Mouse (Mus musculus) megakaryocyte, embryonic 14.5 days (primary cell): ENCODE measurements around the gene Ptprg. TPM values are rescaled to one million over a fixed set of nuclear protein-coding genes. Genes with fewer than 3 reads are reported as not detected.
A peak's percentile ranks its signal among the peaks of the same experiment; 100 is the strongest.

Experiments
- H3K27me3 ChIP-seq: replicated peaks from 2 replicates; pipeline ENCODE3; 2012; ENCODE audit warnings: inconsistent platforms
- H3K36me3 ChIP-seq: replicated peaks from 2 replicates; pipeline ENCODE3; 2012; ENCODE audit warnings: low read length, inconsistent platforms, mixed read lengths
- H3K4me1 ChIP-seq: 2 replicates; pipeline ENCODE4 v1.6.1; 2012; ENCODE audit warnings: inconsistent platforms
- H3K4me3 ChIP-seq: replicated peaks from 2 replicates; pipeline ENCODE3; 2012; ENCODE audit warnings: moderate library complexity, mild to moderate bottlenecking, inconsistent platforms
- H3K9me3 ChIP-seq: 2 replicates; pipeline ENCODE4 v1.6.1; 2012; ENCODE audit warnings: inconsistent platforms
- FLI1 ChIP-seq: IDR thresholded peaks from 2 replicates; pipeline ENCODE4 v1.6.1; 2012; ENCODE audit warnings: low read length, inconsistent platforms, mixed read lengths
- GATA1 ChIP-seq: IDR thresholded peaks from 3 replicates; pipeline ENCODE4 v1.6.1; 2012; ENCODE audit warnings: mixed read lengths, low read length, inconsistent platforms, borderline replicate concordance
- polyA plus RNA-seq: library from polyadenylated mRNA; stranded (reverse); fragments of >175 nt; gene quantifications from 2 replicates; pipeline ENCODE4 v1.2.3, GENCODE M21; 2012; ENCODE audit warnings: low replicate concordance; ENCODE audit not compliant: insufficient read depth

Gene Ptprg
- polyA plus RNA-seq, result 0.09 TPM in 1 of 2 replicates, not detected in the other

- Histone ChIP-seq H3K27me3 (peaks cover 68% of the 10 kb centered on the region), H3K9me3 (peaks cover 10% of the 10 kb centered on the region; the same call in 1 of the 2 replicates), H3K36me3 (no peaks in the 10 kb centered on the region), H3K4me3 (peak within 1 kb of the TSS; percentile 86), H3K4me1 (peaks cover 28% of the 10 kb centered on the region)
- TF ChIP-seq GATA1 (no peak), FLI1 (no peak)
Measured at GRCm38 (mm10) chr14:11553273-11553665, at the start of gene Ptprg. Gene Ptprg, plus strand, starts transcription at chr14:11553532.

GRCm38 (mm10) chr14:11503803-11504365, 49.4 kb upstream of the Ptprg start:
- Histone ChIP-seq H3K9me3 (peaks cover 22% of the 10 kb centered on the region), H3K36me3 (no peaks in the 10 kb centered on the region), H3K4me1 (no peaks in the 10 kb centered on the region), H3K27me3 (no peaks in the 10 kb centered on the region), H3K4me3 (no peak overlapping the region)
- TF ChIP-seq FLI1 (no peak), GATA1 (no peak)

DNA sequence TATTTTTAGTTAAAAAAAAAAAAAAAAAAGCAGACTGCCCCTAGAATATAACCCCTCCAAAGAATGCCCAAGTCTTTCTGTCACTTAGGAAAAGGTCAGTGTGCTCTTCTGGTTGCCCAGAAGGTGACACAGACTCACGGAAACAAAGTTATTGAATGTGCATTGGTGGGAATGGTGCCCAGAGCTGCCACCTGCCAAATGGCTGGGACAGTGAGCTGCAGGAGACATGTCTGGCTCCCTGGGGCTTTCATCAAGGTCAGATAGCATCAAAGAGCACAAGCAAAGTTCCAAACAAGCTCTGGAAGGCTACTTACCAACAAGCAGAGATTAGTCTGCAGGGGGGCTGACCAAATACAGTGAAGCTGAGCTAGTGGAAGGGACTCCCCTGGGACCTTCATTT, 43.2 kb upstream of the Ptprg start:
- Histone ChIP-seq H3K27me3 (no peaks in the 10 kb centered on the region), H3K36me3 (no peaks in the 10 kb centered on the region), H3K4me1 (no peaks in the 10 kb centered on the region), H3K9me3 (peaks cover 6% of the 10 kb centered on the region; the same call in 1 of the 2 replicates), H3K4me3 (no peak overlapping the region)
- TF ChIP-seq GATA1 (no peak), FLI1 (no peak)

GRCm38 (mm10) chr14:11519171-11519570, 34.2 kb upstream of the Ptprg start:
- no peaks in the 10 kb centered on the region for H3K27me3 ChIP-seq
- no peaks in the 10 kb centered on the region for H3K36me3 ChIP-seq
- no peak for TF ChIP-seq GATA1
- TF ChIP-seq FLI1, result no peak
- H3K4me3 ChIP-seq, result no peak overlapping the region
- peaks cover 18% of the 10 kb centered on the region; the same call in 1 of the 2 replicates for H3K9me3 ChIP-seq
- H3K4me1 ChIP-seq, result no peaks in the 10 kb centered on the region

- peaks cover 13% of the 10 kb centered on the region; the same call in 1 of the 2 replicates for H3K9me3 ChIP-seq
- H3K36me3 ChIP-seq, result no peaks in the 10 kb centered on the region
- TF ChIP-seq FLI1 (no peak), GATA1 (no peak)
- no peaks in the 10 kb centered on the region for H3K27me3 ChIP-seq
- H3K4me1 ChIP-seq, result no peaks in the 10 kb centered on the region
- H3K4me3 ChIP-seq, result no peak overlapping the region
Measured at GRCm38 (mm10) chr14:11523052-11523451, 30.3 kb upstream of the Ptprg start.

DNA sequence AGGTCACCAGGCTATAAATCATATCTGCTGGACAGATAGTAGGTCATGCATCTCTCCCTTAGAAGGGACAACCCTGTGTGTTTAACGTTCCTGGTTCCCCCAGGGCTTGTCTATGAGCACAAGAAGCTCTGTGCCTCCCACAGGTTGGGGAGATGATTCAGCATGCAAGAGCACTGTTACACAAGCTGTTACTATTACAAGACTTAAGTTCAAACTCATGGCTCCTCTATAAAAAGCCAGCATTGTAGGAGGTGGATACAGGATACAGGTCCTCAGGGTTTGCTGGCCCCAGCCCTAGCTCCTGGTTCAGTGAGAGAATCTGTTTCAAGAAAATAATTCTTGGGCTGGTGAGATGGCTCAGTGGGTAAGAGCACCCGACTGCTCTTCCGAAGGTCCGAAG, 23.7 kb upstream of the Ptprg start:
- Histone ChIP-seq H3K4me1 (no peaks in the 10 kb centered on the region), H3K27me3 (no peaks in the 10 kb centered on the region), H3K36me3 (no peaks in the 10 kb centered on the region), H3K4me3 (no peak overlapping the region), H3K9me3 (peaks cover 5% of the 10 kb centered on the region; the same call in 1 of the 2 replicates)
- no peak for TF ChIP-seq FLI1
- no peak for TF ChIP-seq GATA1

DNA sequence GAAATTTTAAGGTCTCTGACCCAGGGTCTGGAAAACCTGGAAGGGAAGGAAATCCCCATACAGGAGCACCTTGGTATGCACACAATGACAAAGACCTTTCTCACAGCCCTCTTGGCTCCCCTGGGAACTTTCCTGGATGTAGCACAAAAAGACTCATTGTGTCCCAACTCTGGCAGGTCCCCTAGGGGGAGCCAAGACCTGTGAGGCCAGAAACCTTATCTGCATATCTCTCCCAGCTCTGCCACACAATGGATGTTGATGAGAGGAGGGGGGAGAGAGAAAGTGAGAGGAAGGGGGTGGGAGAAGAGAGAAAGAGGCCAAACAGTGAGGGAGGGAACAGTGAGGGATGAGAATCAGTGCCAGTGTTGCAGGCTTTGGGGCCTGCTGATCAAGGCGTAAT, 18.9 kb upstream of the Ptprg start:
- Histone ChIP-seq H3K4me3 (no peak overlapping the region), H3K4me1 (no peaks in the 10 kb centered on the region), H3K9me3 (peaks cover 29% of the 10 kb centered on the region), H3K36me3 (no peaks in the 10 kb centered on the region), H3K27me3 (no peaks in the 10 kb centered on the region)
- TF ChIP-seq FLI1 (no peak), GATA1 (no peak)

DNA sequence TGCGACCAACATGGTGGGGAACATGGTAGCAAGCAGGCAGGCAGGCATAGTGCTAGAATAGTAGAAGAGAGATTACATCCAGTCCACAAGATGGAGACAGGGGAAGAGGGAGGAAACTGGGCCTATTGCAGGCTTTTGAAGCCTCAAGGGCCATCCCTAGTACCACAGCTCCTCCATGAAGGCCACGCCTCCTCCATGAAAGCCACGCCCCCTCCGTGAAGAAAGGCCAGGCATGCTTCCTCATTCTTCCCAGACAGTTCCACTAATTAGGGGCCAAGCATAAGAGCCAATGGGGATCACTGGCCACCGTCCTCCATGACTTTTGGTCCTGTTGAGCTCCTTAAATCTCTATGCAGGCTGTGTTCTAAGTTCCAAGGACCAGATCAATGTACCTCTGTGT, 17.2 kb upstream of the Ptprg start:
- Histone ChIP-seq H3K27me3 (no peaks in the 10 kb centered on the region), H3K36me3 (no peaks in the 10 kb centered on the region), H3K4me1 (no peaks in the 10 kb centered on the region), H3K9me3 (peaks cover 29% of the 10 kb centered on the region), H3K4me3 (no peak overlapping the region)
- no peak for TF ChIP-seq GATA1
- no peak for TF ChIP-seq FLI1

GRCm38 (mm10) chr14:11551892-11552291, 1.4 kb upstream of the Ptprg start:
- Histone ChIP-seq H3K4me1 (peaks cover 28% of the 10 kb centered on the region), H3K9me3 (peaks cover 7% of the 10 kb centered on the region; the same call in 1 of the 2 replicates), H3K4me3 (peak overlapping the region; percentile 18), H3K27me3 (peaks cover 60% of the 10 kb centered on the region), H3K36me3 (no peaks in the 10 kb centered on the region)
- TF ChIP-seq GATA1 (no peak), FLI1 (no peak)

GRCm38 (mm10) chr14:11552521-11553272, 635 bp upstream of the Ptprg start:
- Histone ChIP-seq H3K9me3 (peaks cover 10% of the 10 kb centered on the region; the same call in 1 of the 2 replicates), H3K4me3 (peak overlapping the region; percentile 86), H3K36me3 (no peaks in the 10 kb centered on the region), H3K4me1 (peaks cover 28% of the 10 kb centered on the region), H3K27me3 (peaks cover 66% of the 10 kb centered on the region)
- TF ChIP-seq FLI1 (no peak), GATA1 (no peak)
